Mouse (Mus musculus) thymus, postnatal 4 days (tissue): ENCODE data around the gene Zfp618.

ENCODE experiments used
- DNase-seq: peaks from one replicate; pipeline ENCODE4 v3.0.0; 2021

The Zfp618 gene

GRCm38 (mm10) chr4:62965497-62966302, at the start of gene Zfp618:
Gene Zfp618 (plus strand): TSS chr4:62965573.
- DNase-seq, result peak; percentile 51

- DNase-seq, result no peak
These were observed 48.3 kb upstream of the Zfp618 start for GRCm38 (mm10) chr4:62917056-62917455.

GRCm38 (mm10) chr4:62933798-62934197, 31.6 kb upstream of the Zfp618 start:
- peak; percentile 25 for DNase-seq

GRCm38 (mm10) chr4:62935589-62936218, 29.7 kb upstream of the Zfp618 start:
- DNase-seq, result no peak

- no peak for DNase-seq
These were observed 23.1 kb upstream of the Zfp618 start for GRCm38 (mm10) chr4:62941961-62942892.

- peak; percentile 35 for DNase-seq
These were observed 21.0 kb upstream of the Zfp618 start for GRCm38 (mm10) chr4:62944326-62944879.

- DNase-seq, result no peak
These were observed 1.6 kb upstream of the Zfp618 start for GRCm38 (mm10) chr4:62963806-62964205.

GRCm38 (mm10) chr4:62964844-62965496, 403 bp upstream of the Zfp618 start:
- DNase-seq, result peak; percentile 35

GRCm38 (mm10) chr4:62969526-62969925, 4.2 kb downstream of the Zfp618 start:
- no peak for DNase-seq

GRCm38 (mm10) chr4:62971991-62972390, 6.6 kb downstream of the Zfp618 start:
- DNase-seq, result no peak

GRCm38 (mm10) chr4:62973086-62973485, 7.7 kb downstream of the Zfp618 start:
- DNase-seq, result no peak

GRCm38 (mm10) chr4:62974901-62975300, 9.5 kb downstream of the Zfp618 start:
- DNase-seq, result no peak

GRCm38 (mm10) chr4:62975541-62975940, 10.2 kb downstream of the Zfp618 start:
- no peak for DNase-seq

GRCm38 (mm10) chr4:62977454-62977853, 12.1 kb downstream of the Zfp618 start:
- no peak for DNase-seq

- no peak for DNase-seq
These were observed 13.1 kb downstream of the Zfp618 start for GRCm38 (mm10) chr4:62978501-62978911.

- DNase-seq, result no peak
These were observed 16.2 kb downstream of the Zfp618 start for GRCm38 (mm10) chr4:62981572-62981971.

- DNase-seq, result no peak
These were observed 18.2 kb downstream of the Zfp618 start for GRCm38 (mm10) chr4:62983556-62983955.

GRCm38 (mm10) chr4:62991336-62991735, 26.0 kb downstream of the Zfp618 start:
- DNase-seq, result no peak

- DNase-seq, result no peak
These were observed 27.8 kb downstream of the Zfp618 start for GRCm38 (mm10) chr4:62993190-62993589.

GRCm38 (mm10) chr4:62997606-62998005, 32.2 kb downstream of the Zfp618 start:
- DNase-seq, result no peak

GRCm38 (mm10) chr4:62998431-62998835, 33.1 kb downstream of the Zfp618 start:
- DNase-seq, result no peak

- DNase-seq, result no peak
These were observed 33.5 kb downstream of the Zfp618 start for GRCm38 (mm10) chr4:62998908-62999307.
